Mouse (Mus musculus) kidney, adult 18-20 months (tissue): Measurements from ENCODE around the gene Gm14698.
A peak's percentile ranks its signal among the peaks of the same experiment; 100 is the strongest.
"Not testable (repeated sequence)": the region's sequence is repeated elsewhere in the genome, so short reads cannot be mapped to it uniquely, and the experiment has no call there.

Source experiments
- DNase-seq: peaks from one replicate; pipeline ENCODE4 v3.0.0; 2021

Gene Gm14698

DNA sequence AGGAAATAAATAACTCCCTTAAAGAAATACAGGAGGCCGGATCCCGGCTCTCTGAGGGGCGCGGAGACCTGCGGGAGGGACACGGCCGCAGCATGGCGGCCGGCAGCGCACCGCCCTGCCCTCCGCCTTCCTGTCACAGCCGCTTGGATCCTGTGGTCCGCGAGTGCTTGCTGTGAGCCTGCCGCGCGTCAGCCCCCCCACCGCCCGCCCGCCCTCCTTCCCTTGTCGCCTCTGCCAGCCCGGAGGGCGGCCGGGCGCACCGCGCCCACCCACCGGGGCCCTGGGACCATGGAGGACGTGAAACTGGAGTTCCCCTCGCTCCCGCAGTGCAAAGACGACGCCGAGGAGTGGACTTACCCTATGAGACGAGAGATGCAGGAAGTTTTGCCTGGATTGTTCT lies at the start of gene Gm14698:
Gene Gm14698, plus strand, starts transcription at position 35 of the 400 bp plus-strand sequence.
- peak; percentile 3 for DNase-seq

DNA sequence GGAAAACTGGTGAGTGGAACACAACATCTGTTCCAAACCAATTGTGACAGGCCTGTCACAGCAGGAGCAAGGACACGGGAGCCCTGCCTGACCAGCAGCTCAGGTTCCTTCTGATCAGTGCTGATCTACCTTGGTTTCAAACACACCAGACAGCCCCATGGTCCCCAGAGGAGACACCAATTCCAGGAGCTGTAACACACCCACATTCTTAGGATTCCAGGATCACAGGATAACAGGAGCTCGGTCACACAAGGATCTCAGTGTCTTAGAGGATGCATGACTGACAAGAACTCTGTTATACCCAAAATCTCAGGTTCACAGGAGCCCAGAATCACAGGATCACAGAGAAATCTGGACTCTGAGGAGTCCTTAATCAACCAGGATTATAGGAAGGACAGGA lies 444 bp upstream of the Gm14698 start:
- not testable (repeated sequence) for DNase-seq

DNA sequence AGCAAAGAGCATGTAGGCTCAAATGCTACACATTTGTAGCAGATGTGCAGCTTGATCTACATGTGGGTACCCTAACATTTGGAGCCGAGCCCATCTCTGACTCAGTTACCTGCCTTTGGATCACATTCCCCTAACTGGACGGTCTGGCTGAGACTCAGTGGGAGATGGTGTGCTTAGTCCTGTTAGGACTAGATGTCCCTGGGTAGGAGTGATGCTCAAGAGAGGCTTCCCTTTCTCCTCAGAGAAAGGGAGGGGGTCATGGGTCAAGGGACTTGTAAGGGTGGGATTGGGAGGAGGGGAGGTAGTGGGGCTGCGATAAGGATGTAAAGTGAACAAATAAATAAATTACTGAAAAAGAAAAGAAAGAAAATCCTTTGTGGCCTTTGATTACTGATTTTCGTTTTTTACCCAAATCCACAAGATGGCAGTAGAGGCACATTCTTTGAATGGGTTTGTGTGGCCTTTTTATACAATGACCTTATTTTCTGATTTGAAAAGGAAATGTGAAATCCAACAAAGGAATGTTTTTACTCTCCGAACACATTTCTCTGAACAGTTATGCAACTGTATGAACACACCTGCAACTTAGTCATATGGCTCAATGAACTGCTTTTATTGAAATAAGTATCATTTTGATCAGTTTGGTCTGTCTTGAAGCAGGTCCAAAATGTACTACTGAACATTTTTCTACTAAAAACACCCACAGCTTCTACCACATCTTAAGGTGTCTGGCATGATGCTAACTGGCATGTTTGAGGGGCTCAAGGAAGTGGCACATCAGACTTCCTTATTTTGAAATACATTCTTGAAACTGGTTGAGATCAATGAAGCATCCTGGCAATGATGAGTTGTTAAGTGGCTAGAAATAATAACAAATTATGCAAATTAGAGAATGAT lies 18.9 kb downstream of the Gm14698 start:
- no peak for DNase-seq

DNA sequence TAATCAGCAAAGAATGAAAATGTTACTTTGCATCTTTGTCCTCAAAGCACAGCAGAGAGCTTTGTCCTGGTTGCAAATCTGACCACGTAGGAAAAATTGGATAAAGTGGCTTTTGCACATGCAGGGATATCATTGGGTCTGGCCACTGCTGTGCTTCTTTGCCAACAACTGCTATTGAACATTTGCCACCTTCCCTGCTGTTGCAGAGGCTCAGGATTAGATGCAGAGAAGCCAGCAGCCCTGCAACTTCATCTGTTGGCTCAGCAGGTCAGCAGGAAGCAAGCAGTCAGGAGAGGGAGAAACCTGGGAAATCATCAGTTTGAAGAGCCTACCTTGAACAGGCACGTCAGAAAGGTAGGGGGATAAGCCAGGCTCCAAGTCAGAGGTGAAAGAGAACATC lies 44.3 kb downstream of the Gm14698 start:
- DNase-seq: no peak
